Mouse (Mus musculus): ENCODE results near the gene Fam83f.
A peak's percentile ranks its signal among the peaks of the same experiment; 100 is the strongest.
"Not testable (repeated sequence)": the region's sequence is repeated elsewhere in the genome, so short reads cannot be mapped to it uniquely, and the experiment has no call there.

The Fam83f gene

DNA sequence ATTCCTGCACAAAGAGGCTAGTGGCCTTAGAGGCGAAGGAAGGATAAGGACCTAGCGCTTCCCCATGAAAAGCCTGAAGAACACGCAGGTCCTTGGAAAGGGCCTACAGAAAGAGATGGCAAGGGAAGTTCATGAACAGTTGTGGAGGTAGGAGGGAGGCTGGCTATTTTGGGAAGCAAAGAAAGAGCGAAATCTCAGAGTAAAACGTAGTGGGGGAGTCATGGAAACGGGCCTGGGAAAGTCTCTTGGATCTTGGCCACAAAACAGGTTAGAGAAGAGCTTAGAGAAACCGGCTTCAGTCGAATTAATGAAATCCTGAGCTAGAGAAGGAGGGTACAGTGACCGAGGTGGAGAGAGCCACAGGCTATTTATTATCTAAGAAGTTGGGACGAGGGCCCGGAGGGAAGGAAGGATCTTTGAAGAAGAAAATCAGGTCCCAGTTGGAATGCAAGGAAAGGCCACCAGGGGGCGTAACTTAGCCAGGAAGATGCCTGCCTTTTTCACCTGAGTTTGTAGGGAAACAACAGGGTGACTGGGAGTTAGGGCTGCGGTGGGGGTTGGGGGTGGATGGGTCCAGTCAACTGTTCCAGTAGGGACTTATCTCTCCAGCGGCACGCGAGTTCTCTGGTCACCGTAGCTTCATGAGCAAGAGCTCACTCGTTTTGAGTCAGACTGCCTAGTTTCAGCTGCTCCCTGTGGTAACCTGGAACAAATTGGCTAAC lies 34.3 kb downstream of the Fam83f start:
- DNase-seq (ENCODE audit: low read depth, low spot score), result peak; percentile 75

DNA sequence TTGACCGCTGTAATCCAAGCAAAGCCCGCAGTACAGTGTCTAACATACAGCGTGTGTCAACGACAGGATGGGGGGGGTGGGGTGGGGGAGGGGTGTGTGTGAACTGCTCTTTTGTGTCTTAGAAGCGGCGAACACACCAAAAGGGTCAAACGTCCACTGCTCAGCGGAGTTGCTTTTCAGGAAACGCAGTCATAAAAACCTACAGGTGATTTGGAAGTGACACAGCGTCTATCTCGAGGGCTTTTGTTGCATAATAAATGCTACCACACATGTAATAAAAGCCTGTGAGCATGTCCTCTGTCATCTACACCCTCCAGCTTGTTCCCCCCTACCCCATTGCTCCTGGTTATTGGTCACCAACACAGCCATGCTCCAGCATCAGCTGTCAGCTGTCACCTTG lies 34.9 kb downstream of the Fam83f start:
- no peak for DNase-seq (ENCODE audit: low read depth, low spot score)

DNA sequence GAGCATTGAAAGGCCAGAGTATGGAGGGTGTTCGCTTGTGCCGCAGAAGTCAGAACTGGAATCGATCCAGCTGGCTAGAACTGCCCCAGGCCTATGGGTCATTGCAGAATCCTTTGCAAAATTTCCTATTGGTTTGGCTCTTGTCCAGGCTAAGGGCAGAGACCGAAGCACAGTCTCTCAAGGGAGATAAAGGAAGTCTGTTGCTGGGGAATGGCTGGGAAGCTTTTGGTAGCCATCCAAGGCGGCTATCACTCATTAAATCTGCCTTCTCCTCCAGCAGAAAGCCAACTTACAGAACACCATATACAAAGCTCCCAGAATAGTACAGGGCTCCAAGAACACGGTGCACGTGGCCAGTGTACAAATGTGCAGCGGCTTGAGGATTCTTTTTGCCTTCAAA lies 35.4 kb downstream of the Fam83f start:
- no peak for DNase-seq (ENCODE audit: low read depth, low spot score)

DNA sequence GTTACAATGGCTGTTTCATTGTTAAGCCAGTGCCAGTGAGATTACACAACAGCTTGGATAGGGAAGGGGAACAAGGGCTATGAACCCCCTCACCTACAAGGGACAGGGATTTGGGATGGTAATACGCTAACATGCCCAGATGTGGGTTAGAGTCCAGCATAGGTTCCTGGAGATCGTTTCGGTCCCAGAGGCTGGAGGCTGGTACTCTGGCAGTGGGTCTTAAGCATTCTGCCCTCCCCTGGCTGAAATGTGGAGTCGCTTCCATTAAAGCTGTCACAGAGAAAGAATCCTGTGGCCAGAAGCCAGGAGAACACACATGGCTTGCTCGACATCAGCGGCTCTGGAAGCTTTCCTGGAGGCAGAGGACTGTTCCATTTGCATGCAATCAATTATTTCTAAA lies 37.9 kb downstream of the Fam83f start:
- DNase-seq (ENCODE audit: low read depth, low spot score), result no peak

DNA sequence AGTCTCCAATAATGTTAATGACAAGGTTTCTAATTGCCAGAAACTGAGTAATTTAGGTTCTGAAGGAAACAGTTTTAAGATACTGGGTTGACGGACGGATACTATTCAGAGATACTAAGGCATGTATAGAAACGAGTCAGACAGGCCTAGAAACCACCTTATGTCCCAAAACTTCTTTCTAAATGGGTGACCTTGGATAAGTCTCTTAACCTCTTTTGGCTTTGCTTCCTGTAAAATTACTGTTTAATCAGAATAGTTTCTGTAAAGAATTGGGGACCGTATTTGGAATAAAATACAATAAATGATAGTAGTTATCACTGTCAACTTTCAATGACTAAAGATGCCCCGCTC lies 38.6 kb downstream of the Fam83f start:
- no peak for DNase-seq (ENCODE audit: low read depth, low spot score)

DNA sequence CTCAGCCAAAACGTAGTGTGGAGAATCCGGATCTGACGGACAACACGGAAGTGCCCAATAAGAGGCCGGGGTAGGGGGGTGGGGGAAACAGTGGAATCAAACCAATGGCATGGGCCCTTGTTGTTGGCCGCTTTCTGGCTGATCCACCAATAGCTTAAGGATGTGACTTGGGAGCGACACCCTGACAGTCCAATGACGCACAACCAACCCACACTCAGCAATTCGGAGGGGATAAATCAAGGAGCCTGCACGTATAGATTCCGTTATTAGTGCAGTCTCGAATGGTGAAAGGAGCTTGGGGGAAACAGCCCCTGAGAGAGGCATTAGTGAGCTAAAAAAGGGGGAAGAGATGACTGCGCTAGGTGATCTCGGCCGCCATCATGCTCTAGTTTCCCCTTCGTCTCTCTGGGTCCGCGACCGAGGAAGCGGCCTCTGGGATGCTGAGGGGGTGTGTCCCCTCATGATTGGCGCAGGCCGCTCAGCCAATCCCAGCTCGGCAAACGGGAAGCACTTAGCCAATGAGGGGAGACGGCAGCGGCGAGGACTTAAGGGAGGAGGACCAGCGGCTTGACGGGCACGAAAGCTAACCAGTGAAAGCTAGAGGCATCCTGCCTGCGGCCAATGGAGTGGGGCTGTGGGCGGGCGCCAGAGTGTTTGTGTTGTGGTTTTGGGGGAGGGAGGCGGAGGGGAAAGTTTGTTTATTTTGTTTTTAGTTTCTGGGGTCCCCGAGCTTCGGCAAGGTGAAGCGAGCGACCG lies 39.1 kb downstream of the Fam83f start, which contains the start of gene Tnrc6b:
Tnrc6b (plus strand) TSS at position 706 of the 756 bp plus-strand sequence.
- DNase-seq (ENCODE audit: low read depth, low spot score), result peak; percentile 98

DNA sequence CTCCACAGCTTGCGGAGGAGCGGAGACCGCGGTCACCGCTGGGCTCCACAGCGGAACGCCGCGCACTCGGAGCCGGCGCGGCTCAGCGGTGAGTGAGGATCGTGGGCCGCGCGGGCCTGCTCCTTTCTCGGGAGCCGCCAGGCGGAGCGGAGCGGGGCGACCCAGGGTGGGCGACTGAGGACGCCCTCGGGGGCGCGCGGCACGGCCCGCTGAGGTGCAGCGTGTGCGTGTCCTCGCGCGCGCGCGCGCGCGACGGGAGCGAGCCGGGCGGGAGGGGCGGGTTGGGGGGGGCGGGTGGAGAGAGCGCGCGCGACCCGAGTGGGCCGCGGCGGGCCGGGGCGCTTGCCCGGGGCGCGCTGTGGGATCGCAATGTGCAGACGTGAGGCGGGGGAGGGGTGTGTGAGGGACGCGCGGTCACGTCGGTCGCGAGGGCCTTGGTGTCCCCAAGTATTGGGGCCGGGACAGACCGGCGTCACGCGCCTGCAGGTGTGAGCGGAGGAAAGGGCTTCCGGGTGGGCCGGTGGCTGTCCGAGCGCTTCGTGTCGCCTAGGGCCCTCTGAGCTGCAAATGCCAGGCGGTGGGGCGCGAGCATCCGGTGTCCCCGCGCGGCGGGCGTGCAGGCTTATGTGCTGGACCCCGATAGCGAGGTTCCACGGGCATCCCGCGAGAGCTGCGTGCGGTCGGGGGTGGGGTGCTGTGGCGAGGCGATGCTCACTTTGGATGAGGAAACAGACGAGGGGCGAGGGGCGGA lies 39.9 kb downstream of the Fam83f start:
- peak; percentile 24 for DNase-seq (ENCODE audit: low read depth, low spot score)

DNA sequence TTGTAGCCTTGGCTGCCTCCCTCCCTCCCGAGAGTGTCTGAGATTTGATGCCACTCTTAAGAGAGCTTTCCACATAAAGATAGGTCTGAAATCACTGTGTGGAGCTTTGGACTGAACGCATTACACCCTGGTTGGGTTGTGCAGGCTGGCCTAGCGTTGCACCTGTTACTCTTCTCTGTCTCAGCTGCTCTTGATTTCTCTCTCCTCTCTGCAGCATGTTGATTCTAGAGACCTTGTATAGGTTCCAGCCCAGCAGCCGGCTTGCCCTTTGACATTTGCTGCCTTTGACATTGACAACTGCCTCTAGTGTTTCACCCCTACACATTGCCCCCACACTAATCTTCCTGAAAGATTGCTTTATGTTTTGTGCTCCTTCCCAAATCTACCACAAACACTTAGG lies 42.7 kb downstream of the Fam83f start:
- DNase-seq (ENCODE audit: low read depth, low spot score), result no peak

DNA sequence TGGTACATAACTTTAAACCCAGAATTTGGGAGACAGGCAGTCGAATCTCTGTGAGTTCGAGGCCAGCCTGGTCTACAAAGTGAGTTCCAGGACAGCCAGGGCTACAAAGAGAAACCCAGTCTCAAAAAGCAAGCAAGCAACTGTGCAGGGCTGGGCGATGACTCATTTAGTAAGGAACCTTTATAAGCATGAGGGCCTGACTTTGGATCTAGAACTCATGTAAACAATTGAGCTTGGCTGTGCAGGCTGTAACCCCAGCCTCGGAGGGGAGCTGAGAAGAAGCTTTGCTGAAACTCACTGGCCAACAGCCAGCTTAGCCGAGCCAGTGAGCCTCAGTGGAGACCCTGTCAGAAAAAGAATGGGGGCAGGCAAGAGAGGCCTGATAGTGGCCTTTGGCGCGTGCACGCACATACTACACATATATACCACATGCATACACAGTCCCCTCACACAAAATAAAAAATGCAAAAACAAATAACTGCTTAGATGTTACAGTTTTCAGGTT lies 45.0 kb downstream of the Fam83f start:
- DNase-seq (ENCODE audit: low read depth, low spot score), result no peak

DNA sequence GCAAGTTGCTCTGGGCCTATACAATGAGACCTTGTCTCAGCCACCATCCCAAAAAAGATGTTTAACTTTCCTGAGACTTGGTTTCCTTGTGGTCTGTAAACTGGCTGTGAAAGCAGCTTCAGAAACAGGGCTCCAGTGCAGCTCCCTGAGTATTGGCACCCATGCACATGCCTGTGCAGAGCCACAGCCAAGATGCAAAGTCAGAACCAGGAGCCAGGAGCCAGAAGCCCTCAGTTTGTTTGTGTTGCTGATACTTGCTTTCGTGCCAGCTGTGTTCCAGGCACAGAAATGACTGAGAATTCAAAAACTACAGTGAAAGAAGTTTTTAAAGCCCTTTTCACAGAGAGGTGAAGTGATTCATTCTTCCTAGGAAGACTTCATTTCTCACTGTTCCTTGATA lies 45.8 kb downstream of the Fam83f start:
- no peak for DNase-seq (ENCODE audit: low read depth, low spot score)

DNA sequence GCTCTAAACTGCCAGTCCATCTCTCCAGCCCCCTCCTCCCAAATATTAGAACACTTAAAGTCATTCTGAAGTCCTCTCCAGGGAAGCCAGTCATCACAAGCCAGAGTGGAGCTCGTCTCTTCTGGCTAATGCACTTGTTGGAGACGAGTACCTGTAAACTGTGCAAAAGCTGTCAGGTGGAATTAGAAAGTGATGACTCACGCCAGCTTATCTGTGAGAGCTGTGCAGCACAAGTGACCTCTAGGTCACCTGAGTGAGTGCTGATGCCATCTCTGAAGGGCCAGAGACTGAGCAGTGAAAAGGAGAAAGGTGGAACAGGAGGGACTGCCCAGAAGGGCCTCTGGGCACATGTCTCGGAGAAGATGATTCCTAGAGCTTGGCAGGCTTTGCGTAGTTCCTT lies 48.6 kb downstream of the Fam83f start:
- no peak for DNase-seq (ENCODE audit: low read depth, low spot score)

DNA sequence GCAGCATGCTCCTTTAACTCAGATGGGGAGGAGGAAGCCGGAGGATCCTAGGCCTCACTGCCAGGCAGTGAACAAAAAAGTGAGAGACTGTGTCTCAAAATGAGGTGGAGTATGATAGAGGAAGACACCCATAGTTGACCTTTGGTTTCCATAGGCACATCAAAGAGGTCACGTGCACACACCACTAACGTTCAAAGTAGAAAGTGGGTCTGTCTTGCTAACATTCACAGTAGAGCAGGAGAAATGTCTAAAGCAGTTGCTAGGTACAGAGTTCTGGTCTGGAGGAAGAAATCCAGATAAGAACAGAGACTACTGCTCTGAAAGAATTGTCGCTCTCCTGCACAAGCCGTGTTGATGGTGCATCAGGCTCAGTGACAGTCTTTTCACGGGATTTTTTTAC lies 50.2 kb downstream of the Fam83f start:
- DNase-seq (ENCODE audit: low read depth, low spot score), result no peak

DNA sequence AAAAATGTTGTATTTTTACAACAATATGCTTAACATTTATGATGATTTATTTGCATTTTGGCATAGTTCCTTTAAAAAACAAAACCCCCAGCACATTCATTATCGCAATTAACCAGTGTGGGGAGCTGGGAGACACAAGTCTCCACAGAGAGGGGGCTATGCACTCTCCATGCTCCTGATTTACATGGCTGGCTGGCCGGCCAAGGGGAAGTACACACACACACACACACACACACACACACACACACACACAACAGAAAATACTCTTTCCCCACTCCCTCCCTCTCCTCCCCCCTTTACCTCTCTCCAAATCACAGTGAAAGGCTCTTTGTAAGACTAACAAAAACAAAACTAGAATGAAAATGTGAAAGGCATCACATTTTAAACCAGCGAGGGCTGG lies 50.7 kb downstream of the Fam83f start:
- DNase-seq (ENCODE audit: low read depth, low spot score), result no peak

DNA sequence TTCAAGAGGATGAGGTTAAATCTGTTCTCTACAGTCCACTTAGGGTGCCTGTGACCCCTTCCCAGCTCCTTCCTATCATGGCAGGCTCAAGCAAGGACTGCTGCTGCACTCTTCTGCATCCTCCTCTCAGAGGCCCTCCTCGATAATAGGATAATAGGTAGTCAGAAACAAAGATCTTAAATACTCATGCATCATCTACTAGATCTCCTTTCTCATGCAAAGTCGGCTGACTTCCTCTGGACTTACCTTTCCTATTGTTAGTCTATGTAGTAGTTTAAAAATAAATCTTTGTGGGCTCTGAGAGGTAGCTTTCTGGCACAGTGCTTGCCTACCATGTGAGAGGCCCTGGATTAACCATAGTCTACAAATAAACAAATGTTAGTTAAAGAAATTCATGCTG lies 57.8 kb downstream of the Fam83f start:
- no peak for DNase-seq (ENCODE audit: low read depth, low spot score)

DNA sequence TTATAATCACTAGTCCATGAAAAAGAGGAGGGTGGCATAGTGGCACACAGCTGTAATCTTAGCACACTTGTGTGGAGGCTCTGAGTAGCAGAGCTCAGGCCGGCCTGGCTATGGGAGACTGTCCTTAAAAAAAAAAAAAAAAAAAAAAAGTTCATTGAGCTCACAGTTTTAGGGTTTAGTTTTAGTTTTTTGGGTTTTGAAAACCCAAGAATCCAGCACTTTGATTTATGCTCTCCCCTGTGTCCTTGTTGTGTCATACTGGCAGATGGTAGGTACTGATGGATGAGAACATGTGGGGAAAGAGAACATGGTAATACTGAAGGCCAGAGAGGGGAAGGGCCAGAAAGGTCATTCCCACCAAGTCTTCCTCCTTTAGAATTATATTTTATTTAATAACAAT lies 59.4 kb downstream of the Fam83f start:
- DNase-seq (ENCODE audit: low read depth, low spot score), result no peak

DNA sequence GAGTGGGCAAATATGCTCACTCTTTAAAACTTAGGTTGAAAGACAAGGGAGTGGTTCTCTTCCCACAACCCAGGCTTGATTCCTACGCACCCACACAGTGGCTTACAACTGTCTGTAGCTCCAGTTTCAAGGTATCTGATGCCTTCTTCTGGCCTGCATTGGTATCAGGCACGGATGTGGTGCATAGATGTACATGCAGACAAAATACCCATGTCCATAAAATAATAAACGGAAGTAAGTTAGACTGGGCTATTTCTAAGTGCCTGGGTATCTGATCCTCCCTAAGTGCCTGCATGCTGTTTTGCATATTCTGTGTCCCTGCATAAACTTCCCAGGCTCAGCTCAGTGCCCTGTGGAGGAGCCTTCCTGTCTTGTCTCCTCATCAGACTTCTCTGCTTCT lies 59.9 kb downstream of the Fam83f start:
- DNase-seq (ENCODE audit: low read depth, low spot score), result no peak

DNA sequence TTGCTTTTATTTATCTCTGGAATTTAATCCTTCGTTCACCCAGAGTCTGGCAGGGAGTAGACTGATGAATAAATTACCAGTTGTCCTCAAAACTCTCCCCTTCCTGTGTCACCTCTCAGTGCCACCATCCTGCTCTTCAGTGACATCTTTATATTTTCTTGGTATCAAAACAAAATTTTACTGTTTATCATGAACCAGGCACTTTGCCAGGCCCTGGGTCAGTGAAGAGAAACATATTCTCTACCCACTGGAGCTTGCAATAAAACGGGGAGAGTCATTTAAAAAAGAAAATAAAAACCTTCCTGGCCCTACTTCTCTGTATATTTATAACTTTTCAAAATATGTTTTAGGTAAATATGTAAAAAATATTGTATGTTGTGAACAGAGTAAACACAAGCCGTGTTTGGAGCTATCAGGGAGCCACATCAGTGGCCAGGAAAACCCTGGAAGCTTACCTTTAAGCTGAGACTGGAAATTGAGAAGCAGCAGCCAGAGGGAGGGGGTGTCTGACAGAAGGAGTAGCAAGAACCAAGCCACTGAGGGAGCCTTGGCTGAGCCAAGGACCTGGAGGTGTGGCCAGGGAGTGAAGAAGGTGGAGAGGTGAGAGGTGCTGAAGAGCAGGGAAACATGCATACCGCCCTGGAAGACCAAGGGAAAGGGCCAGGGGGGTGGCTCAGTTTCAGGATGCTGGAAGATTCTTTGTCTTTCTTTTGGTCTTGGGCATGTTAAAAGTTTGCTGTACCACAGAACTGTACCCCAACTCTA lies 60.8 kb downstream of the Fam83f start:
- no peak for DNase-seq (ENCODE audit: low read depth, low spot score)

DNA sequence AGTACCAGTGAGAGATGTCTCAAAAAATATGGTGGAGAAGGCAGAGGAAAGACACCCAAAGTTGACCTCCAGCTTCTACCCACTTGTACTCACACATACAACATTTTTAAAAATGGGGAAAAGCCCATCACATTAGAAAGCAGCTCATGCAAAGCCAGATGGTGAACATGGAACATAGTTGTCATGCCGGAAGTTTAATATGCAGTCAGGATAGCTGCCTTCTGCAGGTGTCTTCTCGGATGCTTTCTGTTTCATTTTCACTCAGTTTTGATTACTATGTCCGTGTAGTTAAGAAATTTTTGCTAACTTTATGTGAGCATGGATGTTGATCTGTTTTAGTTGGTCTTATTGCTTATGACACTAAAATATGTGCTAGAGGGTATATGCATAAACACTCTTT lies 63.7 kb downstream of the Fam83f start:
- no peak for DNase-seq (ENCODE audit: low read depth, low spot score)

DNA sequence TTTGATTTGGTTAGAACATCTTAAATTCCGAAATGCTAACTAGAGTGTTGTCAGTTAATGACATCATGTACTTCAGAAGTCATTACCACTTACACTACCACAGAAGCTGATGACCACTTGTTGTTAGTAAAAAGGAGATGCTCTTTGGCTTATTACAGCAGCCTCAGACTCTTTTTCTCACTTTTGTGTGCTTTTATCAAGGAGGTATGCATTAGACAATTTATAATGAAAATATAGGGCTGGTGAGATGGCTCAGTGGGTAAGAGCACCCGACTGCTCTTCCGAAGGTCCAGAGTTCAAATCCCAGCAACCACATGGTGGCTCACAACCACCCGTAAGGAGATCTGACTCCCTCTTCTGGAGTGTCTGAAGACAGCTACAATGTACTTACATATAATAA lies 64.1 kb downstream of the Fam83f start:
- DNase-seq (ENCODE audit: low read depth, low spot score), result not testable (repeated sequence)

DNA sequence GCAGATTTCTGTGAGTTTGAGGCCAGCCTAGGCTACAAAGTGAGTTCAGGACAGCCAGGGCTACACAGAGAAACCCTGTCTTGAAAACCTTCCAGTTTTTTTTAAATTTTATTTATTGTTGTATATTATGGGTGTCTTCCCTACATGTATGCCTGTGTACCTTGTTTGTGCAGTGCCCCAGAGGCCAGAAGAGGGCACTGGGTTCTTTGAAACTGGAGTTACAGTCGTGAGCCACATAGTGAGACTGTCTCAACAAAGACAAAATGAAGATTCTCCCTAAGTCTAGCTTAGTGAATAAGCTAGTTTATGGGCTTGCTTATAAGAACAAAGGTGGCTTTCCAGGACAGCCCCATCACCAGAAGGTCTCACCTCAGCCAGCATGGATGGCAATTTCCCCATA lies 64.9 kb downstream of the Fam83f start:
- no peak for DNase-seq (ENCODE audit: low read depth, low spot score)

DNA sequence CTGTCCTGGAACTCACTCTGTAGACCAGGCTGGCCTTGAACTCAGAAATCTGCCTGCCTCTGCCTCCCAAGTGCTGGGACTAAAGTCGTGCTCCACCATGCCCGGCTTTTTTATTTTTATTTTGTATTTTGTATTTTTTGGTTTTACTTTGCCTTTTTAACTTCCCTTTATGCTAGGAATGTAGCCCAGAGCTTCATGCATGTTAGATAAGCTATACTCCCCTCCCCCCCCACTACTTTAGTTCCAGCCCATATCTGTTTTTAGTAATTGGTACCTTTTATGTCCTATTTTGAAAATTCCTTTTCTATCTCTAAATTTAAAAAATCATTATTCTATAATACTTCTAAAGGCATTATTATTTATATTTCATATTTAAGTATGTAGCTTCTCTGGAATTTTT lies 66.6 kb downstream of the Fam83f start:
- DNase-seq (ENCODE audit: low read depth, low spot score), result no peak

DNA sequence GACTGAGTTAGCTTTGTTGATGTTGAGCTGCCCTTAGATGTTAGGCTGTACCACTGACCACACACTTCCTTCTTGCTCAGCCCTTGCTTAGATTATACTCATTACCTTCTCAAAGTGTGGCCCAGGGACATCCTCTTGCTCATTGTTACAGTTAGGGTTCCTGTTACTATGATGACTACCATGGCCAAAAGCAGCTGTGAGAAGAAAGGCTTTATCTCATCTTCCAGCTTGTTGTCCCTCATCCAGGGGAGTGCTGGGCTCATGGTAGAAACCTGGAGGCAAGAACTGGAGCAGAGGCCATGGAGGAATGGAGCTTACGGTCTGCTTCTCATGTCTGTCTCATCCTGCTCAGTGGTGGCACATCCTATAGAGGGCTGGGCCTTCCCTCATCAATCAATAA lies 68.3 kb downstream of the Fam83f start:
- DNase-seq (ENCODE audit: low read depth, low spot score), result no peak

Measured in c-Kit-negative CD71-positive TER-119-positive erythroid progenitor cells, embryonic 14.5 days (primary cell).